Mouse (Mus musculus) CH12.LX (cell line): ENCODE measurements around the gene Slc25a21. TPM values are rescaled to one million over a fixed set of nuclear protein-coding genes. Genes with fewer than 3 reads are reported as not detected.
A peak's percentile ranks its signal among the peaks of the same experiment; 100 is the strongest.

Source experiments
- DNase-seq: peaks from one replicate; pipeline ENCODE4 v3.0.0-alpha.2; 2013; ENCODE audit errors: extremely low read depth
- H3K27ac ChIP-seq: 2 replicates; pipeline ENCODE4 v1.5.1; 2012; ENCODE audit warnings: low read depth, mild to moderate bottlenecking, control low read depth, moderate library complexity; ENCODE audit not compliant: insufficient read depth
- H3K27me3 ChIP-seq: replicated peaks from 2 replicates; pipeline ENCODE3; 2012; ENCODE audit warnings: inconsistent platforms
- H3K36me3 ChIP-seq, 2 experiments: replicated peaks in 1 of 2; 2 replicates each; pipeline versions ENCODE3 to v1.6.1; 2012; ENCODE audit warnings: inconsistent platforms in 1 of 2, low read length in 1 of 2, mild to moderate bottlenecking in 1 of 2, mixed read lengths in 1 of 2, moderate library complexity in 1 of 2; ENCODE audit not compliant: control insufficient read depth in 1 of 2, insufficient read depth in 1 of 2
- H3K4me1 ChIP-seq, 2 experiments: 2 replicates each; pipeline ENCODE4 v1.6.1; 2012; ENCODE audit warnings: inconsistent platforms in 1 of 2, moderate library complexity in 1 of 2; ENCODE audit not compliant: insufficient read depth in 2 of 2, control insufficient read depth in 1 of 2
- H3K4me2 ChIP-seq: 2 replicates; pipeline ENCODE4 v1.6.1; 2012; ENCODE audit warnings: low read depth, mild to moderate bottlenecking, control low read depth; ENCODE audit not compliant: poor library complexity, insufficient read depth, severe bottlenecking
- H3K4me3 ChIP-seq, 3 experiments: fragments of 150-350 bp in 1 of 3; sonication (generic) in 1 of 3; replicated peaks in 1 of 3; 2 replicates each; pipeline versions ENCODE3 to v1.5.1; 2011 to 2012; ENCODE audit warnings: low read depth in 2 of 3, low read length in 2 of 3, mild to moderate bottlenecking in 2 of 3, moderate library complexity in 2 of 3, control low read depth in 1 of 3, improper control_type of control experiment in 1 of 3, inconsistent platforms in 1 of 3, mixed read lengths in 1 of 3; ENCODE audit not compliant: poor library complexity in 1 of 3
- H3K79me2 ChIP-seq: replicated peaks from 2 replicates; pipeline ENCODE4 v1.6.1; 2012; ENCODE audit warnings: mild to moderate bottlenecking, moderate library complexity; ENCODE audit not compliant: control insufficient read depth, poor library complexity, insufficient read depth, severe bottlenecking; ENCODE audit errors: extremely low read depth
- H3K9ac ChIP-seq: 2 replicates; pipeline ENCODE4 v1.6.1; 2012; ENCODE audit warnings: low read depth, mild to moderate bottlenecking, control low read depth, moderate library complexity; ENCODE audit not compliant: insufficient read depth
- H3K9me3 ChIP-seq: replicated peaks from 2 replicates; pipeline ENCODE3; 2012; ENCODE audit warnings: low read length, inconsistent platforms, mixed read lengths
- BHLHE40 ChIP-seq: IDR thresholded peaks from 2 replicates; pipeline ENCODE4 v1.6.1; 2011; ENCODE audit warnings: mild to moderate bottlenecking, low read depth, low read length, improper control_type of control experiment
- CTCF ChIP-seq, 2 experiments: IDR thresholded peaks in 1 of 2; conservative IDR thresholded peaks in 1 of 2; 2 replicates each; pipeline ENCODE4 v1.5.1; 2011 to 2012; ENCODE audit warnings: low read depth in 2 of 2, low read length in 2 of 2, improper control_type of control experiment in 1 of 2, inconsistent platforms in 1 of 2, mild to moderate bottlenecking in 1 of 2, moderate library complexity in 1 of 2
- EP300 ChIP-seq: IDR thresholded peaks from 2 replicates; pipeline ENCODE4 v1.6.1; 2011; ENCODE audit warnings: low read length, improper control_type of control experiment
- ETS1 ChIP-seq: conservative IDR thresholded peaks from 2 replicates; pipeline ENCODE4 v1.6.1; 2012; ENCODE audit warnings: low read depth, mild to moderate bottlenecking, inconsistent platforms, low read length, improper control_type of control experiment, moderate library complexity
- GABPA ChIP-seq: IDR thresholded peaks from 2 replicates; pipeline ENCODE4 v1.6.1; 2012; ENCODE audit warnings: low read depth, low read length, improper control_type of control experiment, inconsistent platforms; ENCODE audit not compliant: insufficient replicate concordance
- JUN ChIP-seq: IDR thresholded peaks from 2 replicates; pipeline ENCODE4 v1.6.1; 2011; ENCODE audit warnings: low read depth, mild to moderate bottlenecking, low read length, improper control_type of control experiment, moderate library complexity; ENCODE audit not compliant: insufficient read depth
- JUND ChIP-seq: conservative IDR thresholded peaks from 2 replicates; pipeline ENCODE4 v1.6.1; 2011; ENCODE audit warnings: low read depth, low read length, improper control_type of control experiment
- KAT2A ChIP-seq: IDR thresholded peaks from 2 replicates; pipeline ENCODE4 v1.6.1; 2012; ENCODE audit warnings: low read length, improper control_type of control experiment, inconsistent platforms; ENCODE audit not compliant: insufficient replicate concordance
- MAFK ChIP-seq: IDR thresholded peaks from 2 replicates; pipeline ENCODE4 v1.6.1; 2011; ENCODE audit warnings: low read length, improper control_type of control experiment; ENCODE audit not compliant: insufficient replicate concordance
- MAZ ChIP-seq: IDR thresholded peaks from 2 replicates; pipeline ENCODE4 v1.6.1; 2012; ENCODE audit warnings: low read depth, mild to moderate bottlenecking, inconsistent platforms, low read length, improper control_type of control experiment, moderate library complexity
- MEF2A ChIP-seq: IDR thresholded peaks from 2 replicates; pipeline ENCODE4 v1.6.1; 2014; ENCODE audit warnings: low read depth, mild to moderate bottlenecking, inconsistent platforms, low read length, improper control_type of control experiment, borderline replicate concordance
- MXI1 ChIP-seq: IDR thresholded peaks from 2 replicates; pipeline ENCODE4 v1.6.1; 2011; ENCODE audit warnings: mild to moderate bottlenecking, low read depth, low read length, improper control_type of control experiment
- MYC ChIP-seq: IDR thresholded peaks from 2 replicates; pipeline ENCODE4 v1.6.1; 2011; ENCODE audit warnings: low read depth, mild to moderate bottlenecking, improper control_type of control experiment, low read length
- NELFE ChIP-seq: IDR thresholded peaks from 2 replicates; pipeline ENCODE4 v1.6.1; 2011; ENCODE audit warnings: low read depth, low read length, improper control_type of control experiment
- POLR2A ChIP-seq: IDR thresholded peaks from 2 replicates; pipeline ENCODE4 v1.6.1; 2011; ENCODE audit warnings: low read depth, mild to moderate bottlenecking, improper control_type of control experiment, low read length
- POLR2AphosphoS2 ChIP-seq: IDR thresholded peaks from 2 replicates; pipeline ENCODE4 v1.6.1; 2011; ENCODE audit warnings: low read depth, low read length, improper control_type of control experiment
- RAD21 ChIP-seq: IDR thresholded peaks from 2 replicates; pipeline ENCODE4 v1.6.1; 2011; ENCODE audit warnings: low read depth, mild to moderate bottlenecking, low read length, improper control_type of control experiment, moderate library complexity
- SIN3A ChIP-seq: IDR thresholded peaks from 2 replicates; pipeline ENCODE4 v1.6.1; 2012; ENCODE audit warnings: low read length, improper control_type of control experiment, inconsistent platforms
- SMC3 ChIP-seq: IDR thresholded peaks from 2 replicates; pipeline ENCODE4 v1.6.1; 2011; ENCODE audit warnings: low read depth, low read length, improper control_type of control experiment
- TBP ChIP-seq: conservative IDR thresholded peaks from 2 replicates; pipeline ENCODE4 v1.6.1; 2011; ENCODE audit warnings: low read depth, low read length, improper control_type of control experiment
- TCF12 ChIP-seq: IDR thresholded peaks from 2 replicates; pipeline ENCODE4 v1.6.1; 2014; ENCODE audit warnings: low read depth, mild to moderate bottlenecking, inconsistent platforms, low read length, improper control_type of control experiment
- UBTF ChIP-seq: IDR thresholded peaks from 2 replicates; pipeline ENCODE4 v1.6.1; 2012; ENCODE audit warnings: low read depth, mild to moderate bottlenecking, inconsistent platforms, low read length, improper control_type of control experiment, moderate library complexity
- ZKSCAN1 ChIP-seq: IDR thresholded peaks from 2 replicates; pipeline ENCODE4 v1.6.1; 2012; ENCODE audit warnings: low read depth, inconsistent platforms, low read length, improper control_type of control experiment, borderline replicate concordance
- ZMIZ1 ChIP-seq: IDR thresholded peaks from 2 replicates; pipeline ENCODE4 v1.6.1; 2012; ENCODE audit warnings: low read depth, mild to moderate bottlenecking, inconsistent platforms, low read length, improper control_type of control experiment
- ZNF384 ChIP-seq: IDR thresholded peaks from 2 replicates; pipeline ENCODE4 v1.6.1; 2012; ENCODE audit warnings: low read depth, low read length, improper control_type of control experiment, inconsistent platforms
- dilution Hi-C: fragments of 300-500 bp; cut with MboI; formaldehyde crosslinking; loops from 2 replicates; pipeline ENCODE4 v1.14.3; 2020; ENCODE audit warnings: low sequenced_read_pairs; ENCODE audit not compliant: extremely low pct_unique_long_range_greater_than_20kb, extremely low pct_ligation_motif_present
- in situ Hi-C: fragments of 300-500 bp; cut with MboI; formaldehyde crosslinking; loops from 3 replicates; pipeline ENCODE4 v1.14.3; 2019; ENCODE audit warnings: low sequenced_read_pairs, low pct_ligation_motif_present, low pct_unique_long_range_greater_than_20kb, mixed read lengths
- polyA plus RNA-seq: library from polyadenylated mRNA; unstranded; fragments of >175 nt; gene quantifications from 2 replicates; pipeline ENCODE4 v1.2.1, GENCODE M21; 2012; ENCODE audit warnings: low read depth; ENCODE audit not compliant: insufficient read length
- total RNA-seq, 2 experiments: library from RNA; depleted of rRNA; stranded (reverse); fragments of 300-350 nt in 1 of 2; fragments of >200 nt in 1 of 2; gene quantifications; 2 replicates each; pipeline ENCODE4 v1.2.3; 2012 to 2014

Slc25a21 gene
- total and polyA plus RNA-seq, 3 experiments = not detected

- H3K27me3 ChIP-seq = no peaks in the 10 kb centered on the region
- no peak overlapping the region for H3K27ac ChIP-seq
- in situ Hi-C loops = no loop called here
These were observed 180.9 kb downstream of the Slc25a21 start for GRCm38 (mm10) chr12:57016324-57016723.

GRCm38 (mm10) chr12:57009010-57009409, 188.3 kb downstream of the Slc25a21 start:
- no peaks in the 10 kb centered on the region for H3K4me1 ChIP-seq
- no peak overlapping the region for H3K4me3 ChIP-seq
- no peaks in the 10 kb centered on the region for H3K9me3 ChIP-seq
- no peaks in the 10 kb centered on the region for H3K79me2 ChIP-seq
- no peak overlapping the region for H3K27ac ChIP-seq
- H3K4me2 ChIP-seq = no peak overlapping the region
- dilution Hi-C loops (no loop called here), in situ Hi-C loops (no loop called here)
- no peak for DNase-seq
- H3K27me3 ChIP-seq = no peaks in the 10 kb centered on the region
- no peaks in the 10 kb centered on the region for H3K36me3 ChIP-seq
- TF ChIP-seq TBP = no peak
- TF ChIP-seq RAD21 = no peak
- no peak for TF ChIP-seq UBTF
- no peak for TF ChIP-seq ETS1
- no peak for TF ChIP-seq JUND
- no peak for TF ChIP-seq TCF12
- no peak for TF ChIP-seq JUN
- TF ChIP-seq ZKSCAN1 = no peak
- no peak for TF ChIP-seq BHLHE40
- no peak for TF ChIP-seq MAZ
- no peak for TF ChIP-seq GABPA
- TF ChIP-seq, all 38 proteins: peak for 0
- H3K9ac ChIP-seq = no peak overlapping the region

More at GRCm38 (mm10) chr12:57016324-57016723, 180.9 kb downstream of the Slc25a21 start:
- Histone ChIP-seq H3K9ac (no peak overlapping the region), H3K4me2 (no peak overlapping the region), H3K4me3 (no peak overlapping the region), H3K4me1 (peaks cover 4 to 8% of the 10 kb centered on the region in 2 experiments), H3K79me2 (no peaks in the 10 kb centered on the region), H3K36me3 (no peaks in the 10 kb centered on the region), H3K9me3 (no peaks in the 10 kb centered on the region)
- TF ChIP-seq CTCF (conservative IDR thresholded peaks at IDR 0.05 in 1 of 2, IDR thresholded peaks at IDR 0.05 in 1 of 2; ENCODE audit: low read depth in 2 of 2, low read length in 2 of 2) (0 out of 4 replicates have a peak, but pooled peaks of 1 of the 2 experiments have one; percentile 5), JUND (no peak), NELFE (no peak), ZNF384 (no peak), ZMIZ1 (no peak)
- dilution Hi-C loops = no loop called here
- DNase-seq = no peak

- Histone ChIP-seq H3K4me3 (no peak overlapping the region), H3K4me1 (no peaks in the 10 kb centered on the region), H3K27ac (no peak overlapping the region), H3K36me3 (no peaks in the 10 kb centered on the region), H3K9ac (no peak overlapping the region), H3K27me3 (no peaks in the 10 kb centered on the region), H3K79me2 (no peaks in the 10 kb centered on the region), H3K9me3 (no peaks in the 10 kb centered on the region), H3K4me2 (no peak overlapping the region)
- in situ Hi-C loops (loop anchor here (10.0 kb wide), 1 partner anchor 311 kb away; no protein-coding TSS in a partner anchor), dilution Hi-C loops (no loop called here)
- peak; percentile 59 for DNase-seq
- TF ChIP-seq SIN3A = no peak
- no peak for TF ChIP-seq MXI1
- no peak for TF ChIP-seq TCF12
- TF ChIP-seq NELFE = no peak
- TF ChIP-seq EP300 = no peak
- no peak for TF ChIP-seq ZNF384
- TF ChIP-seq POLR2AphosphoS2 = no peak
- no peak for TF ChIP-seq GABPA
- peak; percentile 85 to 87 for TF ChIP-seq CTCF (conservative IDR thresholded peaks at IDR 0.05 in 1 of 2, IDR thresholded peaks at IDR 0.05 in 1 of 2; ENCODE audit: low read depth in 2 of 2, low read length in 2 of 2)
- no peak for TF ChIP-seq MEF2A
- TF ChIP-seq RAD21 = peak; percentile 84
- TF ChIP-seq TBP = no peak
- TF ChIP-seq JUN = no peak
- no peak for TF ChIP-seq KAT2A
- TF ChIP-seq ZKSCAN1 = no peak
- TF ChIP-seq MAFK = no peak
- no peak for TF ChIP-seq POLR2A
- no peak for TF ChIP-seq MYC
- TF ChIP-seq SMC3 = peak; percentile 72
These were observed 211.2 kb downstream of the Slc25a21 start for GRCm38 (mm10) chr12:56986049-56986448.
